Mouse (Mus musculus) neural tube, embryonic 11.5 days (tissue): Measurements from ENCODE around the gene Cldn15. TPM values are rescaled to one million over a fixed set of nuclear protein-coding genes. Genes with fewer than 3 reads are reported as not detected.

Experiments
- ATAC-seq: fragments of 200-750 bp; cut with Nextera tagmentation; 2 replicates; pipeline ENCODE4 v1.8.0; 2017; ENCODE audit warnings: moderate number of reproducible peaks, mild to moderate bottlenecking, moderate TSS enrichment, moderate library complexity; ENCODE audit not compliant: insufficient read depth, low FRiP score, low TSS enrichment
- DNase-seq: peaks from one replicate; pipeline ENCODE4 v3.0.0-alpha.2; 2015; ENCODE audit warnings: low spot score
- H3K27ac ChIP-seq: fragments of 300-500 bp; sonication (generic); 2 replicates; pipeline ENCODE4 v1.5.1; 2014; ENCODE audit warnings: low read depth, mild to moderate bottlenecking, low read length
- H3K27me3 ChIP-seq: fragments of 300-500 bp; sonication (generic); 2 replicates; pipeline ENCODE4 v1.6.1; 2014; ENCODE audit warnings: mild to moderate bottlenecking, low read length, mixed read lengths; ENCODE audit not compliant: control insufficient read depth, insufficient read depth
- H3K36me3 ChIP-seq: fragments of 300-500 bp; sonication (generic); 2 replicates; pipeline ENCODE4 v1.6.1; 2014; ENCODE audit warnings: mild to moderate bottlenecking, low read length, moderate library complexity, mixed read lengths; ENCODE audit not compliant: control insufficient read depth, insufficient read depth
- H3K4me1 ChIP-seq: fragments of 300-500 bp; sonication (generic); 2 replicates; pipeline ENCODE4 v1.6.1; 2014; ENCODE audit warnings: low read length, mixed read lengths; ENCODE audit not compliant: control insufficient read depth, insufficient read depth
- H3K4me2 ChIP-seq: fragments of 300-500 bp; sonication (generic); 2 replicates; pipeline ENCODE4 v1.6.1; 2014; ENCODE audit warnings: low read depth, mild to moderate bottlenecking, moderate library complexity
- H3K4me3 ChIP-seq: fragments of 300-500 bp; sonication (generic); 2 replicates; pipeline ENCODE4 v1.5.1; 2014; ENCODE audit warnings: low read depth, low read length
- H3K9ac ChIP-seq: fragments of 300-500 bp; sonication (generic); 2 replicates; pipeline ENCODE4 v1.6.1; 2014; ENCODE audit warnings: mild to moderate bottlenecking, low read length
- H3K9me3 ChIP-seq: fragments of 300-500 bp; sonication (generic); 2 replicates; pipeline ENCODE4 v1.6.1; 2016; ENCODE audit warnings: low read length; ENCODE audit not compliant: control insufficient read depth
- WGBS: fragments of 180-500 bp; shearing (Covaris S2); extraction: QIAGEN DNeasy Blood & Tissue Kit; methylation state at CpG from one replicate; pipeline ENCODE4 v1.1.7; 2014; 5-methylcytosine and 5-hydroxymethylcytosine counted together
- microRNA counts: library from miRNA; unstranded; fragments of <30 nt; microRNA quantifications from one replicate; lab custom pipeline; 2015
- microRNA-seq: library from miRNA; unstranded; fragments of <30 nt; microRNA quantifications from one replicate; pipeline ENCODE4, GENCODE M21; 2016
- polyA plus RNA-seq: library from polyadenylated mRNA; unstranded; fragments of >200 nt; fragmentation: Nextera tagmentation; extraction: Ambion mirVana; gene quantifications from 2 replicates; pipeline ENCODE4 v1.2.1, GENCODE M21; 2014

Gene Cldn15
- polyA plus RNA-seq, 1 experiment from 2014 or later, result not detected

DNA sequence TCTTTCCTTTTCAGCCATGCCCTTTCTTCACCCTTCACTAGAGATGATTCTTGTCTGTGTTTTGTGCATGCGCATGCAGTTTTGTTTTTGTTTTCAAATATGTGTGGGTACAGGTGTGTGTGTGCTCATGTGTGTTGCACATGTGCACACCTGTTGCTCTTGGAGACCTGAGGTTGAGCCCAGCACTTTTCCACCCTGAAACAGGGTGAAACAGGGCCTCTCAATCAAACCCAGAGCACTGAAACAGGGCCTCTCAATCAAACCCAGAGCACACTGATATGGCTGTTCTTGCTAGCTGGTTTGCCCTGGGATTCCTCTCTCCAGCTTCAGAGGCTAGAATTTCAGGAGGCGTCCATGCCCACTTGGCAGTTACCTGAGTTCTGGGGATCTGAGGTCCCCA lies 34.2 kb downstream of the Cldn15 start:
- no peak overlapping the region for H3K27ac ChIP-seq
- ATAC-seq (no peak), DNase-seq (peak; percentile 32)
- peaks cover 2% of the 10 kb centered on the region; the same call in 1 of the 2 replicates for H3K36me3 ChIP-seq
- no peak overlapping the region for H3K4me2 ChIP-seq
- H3K4me1 ChIP-seq, result no peaks in the 10 kb centered on the region
- no peak overlapping the region for H3K4me3 ChIP-seq
- H3K9me3 ChIP-seq, result no peaks in the 10 kb centered on the region
- no peak overlapping the region for H3K9ac ChIP-seq
- H3K27me3 ChIP-seq, result no peaks in the 10 kb centered on the region
- 77% methylated on average over 2 of the region's 2 CpGs for WGBS

DNA sequence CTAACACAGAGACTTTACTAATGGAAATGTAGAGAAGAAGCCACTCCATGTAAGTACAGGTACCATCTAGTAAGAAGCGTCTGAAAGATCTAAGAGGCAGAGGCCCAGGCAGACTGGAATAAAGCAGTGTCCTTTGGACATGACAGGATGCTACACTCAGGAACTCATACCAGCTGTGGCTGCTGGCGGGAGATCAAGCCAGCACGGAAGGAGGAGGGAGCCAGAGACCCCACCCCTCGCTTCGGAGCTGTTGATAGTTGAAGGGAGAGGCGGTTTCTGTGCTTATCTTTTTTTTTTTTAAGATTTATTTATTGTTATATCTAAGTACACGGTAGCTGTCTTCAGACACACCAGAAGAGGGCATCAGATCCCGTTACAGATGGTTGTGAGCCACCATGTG lies 40.9 kb downstream of the Cldn15 start:
- no peaks in the 10 kb centered on the region for H3K4me1 ChIP-seq
- WGBS, result 71% methylated on average over 8 of the region's 8 CpGs
- H3K9me3 ChIP-seq, result no peaks in the 10 kb centered on the region
- H3K9ac ChIP-seq, result no peak overlapping the region
- H3K4me2 ChIP-seq, result no peak overlapping the region
- ATAC-seq (no peak), DNase-seq (no peak)
- H3K4me3 ChIP-seq, result no peak overlapping the region
- H3K27me3 ChIP-seq, result no peaks in the 10 kb centered on the region
- H3K27ac ChIP-seq, result no peak overlapping the region
- no peaks in the 10 kb centered on the region for H3K36me3 ChIP-seq

- Histone ChIP-seq H3K36me3 (no peaks in the 10 kb centered on the region), H3K9me3 (no peaks in the 10 kb centered on the region), H3K27me3 (no peaks in the 10 kb centered on the region), H3K4me1 (no peaks in the 10 kb centered on the region), H3K27ac (no peak overlapping the region), H3K4me2 (no peak overlapping the region), H3K9ac (no peak overlapping the region), H3K4me3 (no peak overlapping the region)
- 33% methylated on average over 3 of the region's 3 CpGs for WGBS
- DNase-seq (peak; percentile 58), ATAC-seq (no peak)
These were observed 43.6 kb downstream of the Cldn15 start for GRCm38 (mm10) chr5:137009988-137010387.

GRCm38 (mm10) chr5:137012401-137012950 lies 46.1 kb downstream of the Cldn15 start:
- 75% methylated on average over 15 of the region's 15 CpGs for WGBS
- no peaks in the 10 kb centered on the region for H3K9me3 ChIP-seq
- DNase-seq (no peak), ATAC-seq (no peak)
- H3K27ac ChIP-seq, result no peak overlapping the region
- no peak overlapping the region for H3K4me3 ChIP-seq
- no peak overlapping the region for H3K9ac ChIP-seq
- H3K36me3 ChIP-seq, result no peaks in the 10 kb centered on the region
- H3K4me1 ChIP-seq, result no peaks in the 10 kb centered on the region
- no peak overlapping the region for H3K4me2 ChIP-seq
- H3K27me3 ChIP-seq, result no peaks in the 10 kb centered on the region

DNA sequence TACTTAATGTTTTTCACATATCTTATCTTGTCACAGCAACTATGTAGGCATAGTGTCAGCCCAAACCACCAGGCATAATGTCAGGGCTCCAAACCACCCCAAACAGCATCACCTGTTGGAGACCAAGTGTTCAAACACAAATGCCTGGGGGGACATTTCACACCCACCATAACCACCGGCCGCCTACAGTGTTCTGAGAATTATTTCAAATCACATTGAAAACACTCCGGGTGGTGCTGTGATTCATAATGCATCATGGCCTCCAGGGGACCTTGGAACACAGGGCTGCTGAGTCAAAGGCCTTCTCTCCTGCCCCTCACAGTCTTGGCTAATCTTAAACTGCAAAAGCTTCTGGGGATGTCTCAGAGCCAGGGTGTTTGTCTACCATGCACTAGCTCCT lies 49.5 kb downstream of the Cldn15 start:
- ATAC-seq (no peak), DNase-seq (no peak)
- no peak overlapping the region for H3K4me3 ChIP-seq
- no peaks in the 10 kb centered on the region for H3K4me1 ChIP-seq
- H3K4me2 ChIP-seq, result no peak overlapping the region
- 81% methylated on average over 3 of the region's 3 CpGs for WGBS
- H3K9me3 ChIP-seq, result no peaks in the 10 kb centered on the region
- H3K9ac ChIP-seq, result no peak overlapping the region
- H3K36me3 ChIP-seq, result no peaks in the 10 kb centered on the region
- H3K27ac ChIP-seq, result no peak overlapping the region
- H3K27me3 ChIP-seq, result no peaks in the 10 kb centered on the region

DNA sequence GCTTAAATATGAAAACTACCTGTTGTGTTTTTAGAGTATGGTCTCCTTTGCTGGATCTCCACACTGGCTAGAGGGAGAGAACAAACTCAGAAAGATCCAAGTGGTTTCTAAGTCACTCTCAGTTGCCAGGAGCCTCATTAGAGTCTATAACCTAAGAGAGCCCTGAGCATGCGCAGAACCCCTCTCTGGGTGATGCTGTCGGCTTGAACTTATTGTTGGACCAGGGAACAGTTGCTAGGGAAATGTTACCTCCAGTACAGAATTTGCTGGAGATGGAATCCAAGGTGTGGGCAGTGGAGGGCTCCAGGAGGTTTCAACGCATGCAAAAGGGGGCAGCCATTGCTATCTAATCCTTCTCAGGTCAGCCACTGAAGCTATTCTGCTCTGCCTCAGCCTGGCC lies 57.9 kb downstream of the Cldn15 start:
- H3K27me3 ChIP-seq, result peaks cover 49% of the 10 kb centered on the region
- DNase-seq, result no peak
- no peak overlapping the region for H3K4me3 ChIP-seq
- no peak overlapping the region for H3K9ac ChIP-seq
- H3K36me3 ChIP-seq, result no peaks in the 10 kb centered on the region
- 46% methylated on average over 3 of the region's 3 CpGs for WGBS
- H3K9me3 ChIP-seq, result no peaks in the 10 kb centered on the region
- ATAC-seq, result no peak
- H3K27ac ChIP-seq, result no peak overlapping the region
- H3K4me1 ChIP-seq, result no peaks in the 10 kb centered on the region
- H3K4me2 ChIP-seq, result no peak overlapping the region

DNA sequence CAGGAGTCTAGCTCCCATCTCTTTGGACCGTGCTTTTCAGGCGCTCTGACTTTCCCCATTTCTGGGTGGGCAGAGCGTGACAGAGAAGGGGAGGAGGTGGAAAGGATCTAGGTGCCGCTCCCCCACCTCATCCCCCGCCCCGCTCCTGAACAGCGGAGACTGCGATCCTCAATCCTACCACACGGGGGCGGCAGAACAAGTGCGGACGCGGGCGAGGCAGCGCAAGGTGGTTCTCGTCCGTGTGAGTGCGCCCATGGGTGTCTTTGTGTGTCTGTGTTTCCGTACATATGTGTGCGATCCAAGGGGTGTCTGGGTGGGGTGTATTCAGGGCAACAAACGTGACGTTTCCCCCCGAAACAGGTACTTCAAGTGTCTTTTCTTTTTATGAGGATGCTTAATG lies 58.7 kb downstream of the Cldn15 start:
- Histone ChIP-seq H3K4me3 (no peak overlapping the region), H3K9ac (no peak overlapping the region), H3K27ac (no peak overlapping the region), H3K36me3 (no peaks in the 10 kb centered on the region), H3K9me3 (no peaks in the 10 kb centered on the region), H3K4me1 (no peaks in the 10 kb centered on the region), H3K27me3 (peaks cover 52% of the 10 kb centered on the region), H3K4me2 (no peak overlapping the region; the same call in 1 of the 2 replicates)
- no peak for ATAC-seq
- DNase-seq, result peak; percentile 81
- WGBS, result 0% methylated on average over 23 of the region's 23 CpGs

MicroRNAs encoded within 50 kb of the gene (microRNA counts, 519-probe panel; counts per million panel counts)
- 171 counts per million, percentile 57 among the panel's probes with 10 or more counts for microRNA mmu-miR-702 (lab: Ali Mortazavi, UCI)

Small RNA genes lying within 50 kb of the gene (microRNA-seq; reads per million reads assigned to microRNA genes)
- 78.4 reads per million, percentile 47 among the genes with 10 or more reads in this experiment for gene Mir702

Other genes with a start within 250 kb of the Cldn15 start
- 51.6 and 53.3 TPM in 2 replicates for gene Col26a1, start 83.4 kb upstream of the Cldn15 start, polyA plus RNA-seq
- gene Ift22, start 58.5 kb upstream of the Cldn15 start, polyA plus RNA-seq, result 97.4 and 110 TPM in 2 replicates
- 285 and 320 TPM in 2 replicates for gene Fis1, start 13.3 kb upstream of the Cldn15 start, polyA plus RNA-seq
- 31.8 and 34.8 TPM in 2 replicates for gene Plod3, start 20.4 kb downstream of the Cldn15 start, polyA plus RNA-seq
- gene Znhit1, start 21.4 kb downstream of the Cldn15 start, polyA plus RNA-seq, result 103 and 106 TPM in 2 replicates
- 1.2 and 1.5 TPM in 2 replicates for gene Vgf, start 59.8 kb downstream of the Cldn15 start, polyA plus RNA-seq
- gene Ap1s1, start 79.5 kb downstream of the Cldn15 start, polyA plus RNA-seq, result 166 and 168 TPM in 2 replicates
- not detected in 2 replicates for gene Serpine1, start 105.7 kb downstream of the Cldn15 start, polyA plus RNA-seq
- gene Trim56, start 149.6 kb downstream of the Cldn15 start, polyA plus RNA-seq, result 4.9 and 5.6 TPM in 2 replicates
- gene Muc3, start 182.7 kb downstream of the Cldn15 start, polyA plus RNA-seq, result not detected in 2 replicates
- 0.12 TPM in 2 replicates for gene Muc3a, start 245.8 kb downstream of the Cldn15 start, polyA plus RNA-seq